Mouse (Mus musculus): Measurements from ENCODE around the gene 2210011C24Rik. TPM values are rescaled to one million over a fixed set of nuclear protein-coding genes. Genes with fewer than 3 reads are reported as not detected.

The 2210011C24Rik gene
- 1.3 and 3.4 TPM in 2 replicates for polyA plus RNA-seq (2015; fragmentation: Nextera tagmentation; extraction: Ambion mirVana)

GRCm38 (mm10) chr8:84011705-84012498, at the start of gene 2210011C24Rik:
Gene 2210011C24Rik (minus strand): TSS chr8:84012171.

GRCm38 (mm10) chr8:84044900-84045299, 32.9 kb upstream of the 2210011C24Rik start, which contains the start of gene Rln3:
Gene Rln3 (minus strand): TSS chr8:84045000.

GRCm38 (mm10) chr8:84042066-84042947, 30.3 kb upstream of the 2210011C24Rik start, which contains the start of gene Il27ra:
Gene Il27ra (minus strand): TSS chr8:84042589.

GRCm38 (mm10) chr8:84021096-84021495, 9.1 kb upstream of the 2210011C24Rik start, which contains the start of gene Palm3:
Gene Palm3 (plus strand): TSS chr8:84021471.

GRCm38 (mm10) chr8:84001281-84002000, 10.5 kb downstream of the 2210011C24Rik start, which contains the start of gene 1700067K01Rik:
Gene 1700067K01Rik (plus strand): TSS chr8:84001502.

GRCm38 (mm10) chr8:83997511-83998141, 14.3 kb downstream of the 2210011C24Rik start, which contains the start of gene Samd1:
Gene Samd1 (plus strand): TSS chr8:83997672.

GRCm38 (mm10) chr8:83972150-83973120, 39.5 kb downstream of the 2210011C24Rik start, which contains the start of gene Prkaca:
Gene Prkaca (plus strand): TSS chr8:83972993.

Small RNAs within 50 kb of the gene (microRNA-seq; reads per million reads assigned to microRNA genes)
- gene Mir1199 (ENCODE audit: borderline replicate concordance, insufficient number of aligned reads) (not detected), gene Mir8111 (ENCODE audit: borderline replicate concordance, insufficient number of aligned reads) (3.9 reads per million, percentile 2 among the genes with 10 or more reads in this experiment)

Other genes with a start within 250 kb of the 2210011C24Rik start
- 16.4 and 19.5 TPM in 2 replicates for gene Adgrl1, start 112.1 kb downstream of the 2210011C24Rik start, polyA plus RNA-seq (2015; fragmentation: Nextera tagmentation; extraction: Ambion mirVana)
- 0.13 and 0.28 TPM in 2 replicates for gene Gm10644, start 57.0 kb downstream of the 2210011C24Rik start, polyA plus RNA-seq (2015; fragmentation: Nextera tagmentation; extraction: Ambion mirVana)
- gene Asf1b, start 56.7 kb downstream of the 2210011C24Rik start, polyA plus RNA-seq (2015; fragmentation: Nextera tagmentation; extraction: Ambion mirVana), result 17.9 and 18.7 TPM in 2 replicates
- 124 and 163 TPM in 2 replicates for gene Prkaca, start 39.2 kb downstream of the 2210011C24Rik start, polyA plus RNA-seq (2015; fragmentation: Nextera tagmentation; extraction: Ambion mirVana)
- 5.2 and 5.8 TPM in 2 replicates for gene Samd1, start 14.5 kb downstream of the 2210011C24Rik start, polyA plus RNA-seq (2015; fragmentation: Nextera tagmentation; extraction: Ambion mirVana)
- gene 1700067K01Rik, start 10.7 kb downstream of the 2210011C24Rik start, polyA plus RNA-seq (2015; fragmentation: Nextera tagmentation; extraction: Ambion mirVana), result 0.81 and 1.0 TPM in 2 replicates
- 1.1 and 4.2 TPM in 2 replicates for gene Palm3, start 9.3 kb upstream of the 2210011C24Rik start, polyA plus RNA-seq (2015; fragmentation: Nextera tagmentation; extraction: Ambion mirVana)
- gene Il27ra, start 30.4 kb upstream of the 2210011C24Rik start, polyA plus RNA-seq (2015; fragmentation: Nextera tagmentation; extraction: Ambion mirVana), result 0.97 and 2.4 TPM in 2 replicates
- gene Rln3, start 32.8 kb upstream of the 2210011C24Rik start, polyA plus RNA-seq (2015; fragmentation: Nextera tagmentation; extraction: Ambion mirVana), result 0.30 TPM in 1 of 2 replicates, not detected in the other
- gene Gm10643, start 53.0 kb upstream of the 2210011C24Rik start, polyA plus RNA-seq (2015; fragmentation: Nextera tagmentation; extraction: Ambion mirVana), result 1.0 and 1.3 TPM in 2 replicates
- gene Rfx1, start 54.7 kb upstream of the 2210011C24Rik start, polyA plus RNA-seq (2015; fragmentation: Nextera tagmentation; extraction: Ambion mirVana), result 5.4 and 6.1 TPM in 2 replicates
- gene Dcaf15, start 92.6 kb upstream of the 2210011C24Rik start, polyA plus RNA-seq (2015; fragmentation: Nextera tagmentation; extraction: Ambion mirVana), result 5.2 and 5.6 TPM in 2 replicates
- gene Podnl1, start 113.8 kb upstream of the 2210011C24Rik start, polyA plus RNA-seq (2015; fragmentation: Nextera tagmentation; extraction: Ambion mirVana), result 0.17 and 0.58 TPM in 2 replicates
- 17.6 and 20.0 TPM in 2 replicates for gene Cc2d1a, start 135.8 kb upstream of the 2210011C24Rik start, polyA plus RNA-seq (2015; fragmentation: Nextera tagmentation; extraction: Ambion mirVana)
- 1.3 TPM in 2 replicates for gene 4930432K21Rik, start 135.9 kb upstream of the 2210011C24Rik start, polyA plus RNA-seq (2015; fragmentation: Nextera tagmentation; extraction: Ambion mirVana)
- 5.1 and 7.0 TPM in 2 replicates for gene Nanos3, start 173.0 kb upstream of the 2210011C24Rik start, polyA plus RNA-seq (2015; fragmentation: Nextera tagmentation; extraction: Ambion mirVana)
- gene Zswim4, start 224.9 kb upstream of the 2210011C24Rik start, polyA plus RNA-seq (2015; fragmentation: Nextera tagmentation; extraction: Ambion mirVana), result 7.2 and 10.3 TPM in 2 replicates
- gene D8Ertd738e, start 237.5 kb upstream of the 2210011C24Rik start, polyA plus RNA-seq (2015; fragmentation: Nextera tagmentation; extraction: Ambion mirVana), result 370 and 375 TPM in 2 replicates
- 56.0 and 87.5 TPM in 2 replicates for gene Mri1, start 245.2 kb upstream of the 2210011C24Rik start, polyA plus RNA-seq (2015; fragmentation: Nextera tagmentation; extraction: Ambion mirVana)